Mouse (Mus musculus) stomach, postnatal 0 days (tissue): Measurements from ENCODE around the gene Saxo1.

Experiments used
- CTCF ChIP-seq: IDR thresholded peaks from 2 replicates; pipeline ENCODE4 v1.5.1; 2016; ENCODE audit warnings: antibody characterized with exemption, low read depth, mild to moderate bottlenecking, moderate library complexity
- EP300 ChIP-seq: optimal IDR thresholded peaks from 2 replicates; pipeline ENCODE3; 2016; ENCODE audit warnings: antibody characterized with exemption

GRCm38 (mm10) chr4:86534091-86534481 is 24.0 kb downstream of the Saxo1 start:
- no peak for TF ChIP-seq EP300
- TF ChIP-seq CTCF, result no peak
